Mouse (Mus musculus) CD4-positive, CD25-positive, alpha-beta regulatory T cell, adult 2 months (primary cell): ENCODE data around the gene Gm17359.

Experiments used
- DNase-seq: peaks from one replicate; pipeline ENCODE4 v3.0.0-alpha.2; 2012; ENCODE audit warnings: low read depth, low spot score

Gm17359 gene

DNA sequence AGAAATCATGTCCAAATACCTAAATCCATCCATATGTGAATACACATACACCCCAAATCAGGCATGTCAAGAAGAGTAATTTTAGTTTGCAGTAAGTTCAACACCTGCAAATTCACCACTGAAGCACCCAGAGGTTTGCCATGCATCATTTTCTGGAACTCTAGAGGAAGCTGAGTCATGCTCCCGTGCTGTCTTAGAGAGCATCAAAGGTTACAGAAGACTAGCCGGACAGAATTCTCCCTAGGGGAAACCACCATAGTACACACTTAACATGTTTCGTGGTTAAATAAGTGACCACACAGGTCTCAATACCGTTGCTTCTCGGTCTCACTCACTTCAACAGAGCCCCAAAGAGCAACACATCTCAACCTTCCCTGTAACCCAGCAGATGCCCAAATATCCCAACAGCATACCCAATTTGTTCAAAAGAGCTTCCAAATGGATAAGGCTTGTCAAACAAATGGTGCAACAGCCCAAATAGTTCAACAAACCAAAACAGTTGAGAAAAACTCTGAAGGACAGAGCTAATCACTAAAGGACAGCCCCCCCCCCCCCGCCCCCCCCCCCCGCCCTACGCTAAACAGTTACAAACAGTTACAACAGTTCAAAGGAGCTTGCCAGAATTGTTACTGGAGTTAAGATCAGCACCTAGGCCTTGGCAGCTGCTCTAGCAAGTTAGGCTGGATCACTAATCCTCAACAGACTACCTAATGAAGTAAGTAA, at the start of gene Gm17359:
Gene Gm17359, plus strand, starts transcription at position 618 of the 723 bp plus-strand sequence.
- DNase-seq: no peak

DNA sequence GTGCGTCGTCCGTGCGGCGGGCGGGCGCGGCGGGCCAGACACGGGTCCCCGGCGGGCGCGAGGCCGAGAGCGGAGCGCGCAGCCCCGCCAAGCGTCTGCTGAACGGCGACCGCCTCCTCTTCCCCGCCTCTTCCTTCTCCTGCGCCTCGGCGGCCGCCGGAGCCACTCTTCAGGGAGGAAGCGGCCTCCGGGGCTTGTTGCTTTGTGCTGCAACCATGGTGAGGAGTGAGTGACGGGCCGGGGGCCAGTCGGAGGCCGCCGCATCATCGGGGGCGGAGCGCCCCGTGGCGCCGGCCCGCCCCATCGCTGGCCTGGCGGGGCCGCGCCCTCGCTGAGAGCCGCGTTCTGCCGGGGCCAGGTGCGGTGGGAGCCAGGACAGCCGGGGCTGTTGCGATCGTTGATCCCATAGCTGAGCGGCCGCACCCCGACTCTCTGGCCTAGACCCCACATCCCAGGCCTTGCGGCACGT, 49.3 kb upstream of the Gm17359 start:
- DNase-seq: peak; percentile 95

DNA sequence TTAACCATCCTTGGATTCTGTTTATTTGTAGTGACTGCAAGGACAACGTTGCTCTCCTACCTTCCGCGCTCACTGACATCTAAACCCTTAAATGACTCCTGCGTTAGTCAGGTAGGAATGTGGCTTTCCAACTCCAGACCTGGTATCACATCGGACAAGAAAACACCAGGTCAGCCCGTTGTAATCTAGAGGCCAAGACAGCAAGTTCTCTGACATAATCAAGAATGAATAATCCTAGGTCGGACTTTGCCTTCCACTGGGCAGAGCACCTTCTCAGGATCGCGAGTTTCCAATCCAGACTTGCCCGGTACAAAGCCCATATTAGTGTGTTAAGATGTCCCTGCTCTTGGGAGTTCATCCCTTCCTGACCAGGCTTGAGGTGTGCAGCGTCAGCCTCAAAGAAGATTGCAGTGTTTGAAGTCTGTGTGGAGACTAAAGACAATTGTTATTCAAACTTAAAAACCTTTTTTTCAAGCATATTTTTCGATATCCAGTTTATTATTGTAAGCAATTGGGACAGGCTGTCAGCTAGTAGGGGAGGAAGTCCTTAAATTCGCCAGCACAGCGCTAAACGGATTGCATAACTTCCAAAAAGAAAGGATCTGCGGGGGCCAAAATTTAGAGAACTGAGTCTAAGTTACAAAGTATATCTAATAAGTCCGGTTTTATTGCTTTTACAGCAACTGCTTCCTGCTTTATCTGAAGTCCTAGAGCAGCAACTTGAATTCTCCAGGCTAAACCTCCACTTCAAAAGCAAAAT, 48.6 kb upstream of the Gm17359 start:
- no peak for DNase-seq

DNA sequence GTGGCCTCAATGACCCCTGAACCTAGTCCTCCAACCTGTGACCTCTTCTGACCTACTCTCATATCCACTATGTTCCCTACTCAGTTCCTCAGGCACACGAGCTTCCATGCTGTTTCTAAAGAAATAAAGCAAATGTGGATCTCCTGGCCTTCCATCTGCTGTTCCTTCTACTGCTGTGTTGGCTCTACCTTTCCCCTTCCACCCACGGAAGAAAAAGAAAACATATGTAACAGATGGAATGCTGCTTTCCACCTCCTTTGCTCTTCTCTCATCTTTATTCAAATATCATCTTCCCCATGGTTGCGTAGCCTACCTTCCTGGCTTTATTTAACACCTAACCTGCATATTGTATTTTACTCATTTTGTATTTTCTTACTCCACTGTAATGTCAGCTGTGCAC, 47.4 kb upstream of the Gm17359 start:
- no peak for DNase-seq

DNA sequence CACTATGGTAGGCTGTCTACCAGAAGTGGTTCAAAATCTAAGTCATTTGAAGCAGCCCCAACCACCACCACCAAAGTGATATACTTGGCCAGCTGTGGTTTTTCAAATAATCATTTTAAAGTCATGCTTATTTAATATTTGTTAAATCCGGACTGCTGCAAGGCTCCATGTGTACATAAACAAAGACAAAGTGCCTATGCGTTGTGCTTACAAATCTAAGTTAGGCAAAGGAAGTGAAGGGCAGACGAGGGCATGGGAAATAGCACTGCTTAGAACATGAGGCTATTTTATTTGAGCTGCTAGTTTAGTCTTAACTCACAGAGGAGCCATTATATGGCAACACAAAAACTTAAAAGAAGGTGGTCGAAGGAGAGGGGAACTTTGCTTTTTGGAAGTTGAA, 43.4 kb upstream of the Gm17359 start:
- no peak for DNase-seq

DNA sequence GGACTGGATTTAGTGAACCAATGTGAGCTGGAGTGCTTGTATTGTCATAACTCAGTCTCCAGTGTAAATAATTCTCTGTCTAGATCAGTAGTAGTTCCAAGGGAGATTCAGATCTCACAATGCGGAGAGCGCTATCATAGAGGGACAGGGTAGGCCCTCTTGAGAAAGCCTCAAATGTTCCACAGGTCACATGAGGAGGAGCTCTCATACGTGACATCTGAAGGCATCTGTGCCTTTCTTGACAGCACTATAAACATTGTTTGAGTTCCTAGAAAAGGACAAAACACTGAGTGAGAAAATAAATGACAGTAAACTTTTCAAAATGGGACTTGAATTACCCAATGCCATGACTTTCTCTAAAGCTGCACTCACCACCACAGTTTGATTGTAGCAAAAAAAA, 41.8 kb upstream of the Gm17359 start:
- DNase-seq: no peak

DNA sequence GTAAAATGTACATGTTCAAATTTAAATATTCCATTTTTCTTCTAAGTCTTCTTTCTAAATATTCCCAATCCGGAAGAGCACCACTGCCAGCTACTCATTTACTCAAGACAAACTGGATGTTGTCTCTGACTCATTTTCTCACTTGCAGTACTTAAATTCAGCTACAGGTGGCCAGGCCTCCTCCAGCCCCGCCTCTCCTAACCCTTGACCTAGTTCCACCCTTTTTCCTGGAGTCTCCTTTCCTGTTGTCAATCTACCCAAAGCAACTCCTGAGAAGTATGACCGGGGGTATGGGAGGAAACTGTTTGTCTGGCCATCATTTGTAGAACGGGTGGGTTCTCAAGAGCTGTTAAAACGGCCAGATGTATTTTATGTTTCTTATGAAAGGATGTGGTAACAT, 40.4 kb upstream of the Gm17359 start:
- DNase-seq: peak; percentile 11

DNA sequence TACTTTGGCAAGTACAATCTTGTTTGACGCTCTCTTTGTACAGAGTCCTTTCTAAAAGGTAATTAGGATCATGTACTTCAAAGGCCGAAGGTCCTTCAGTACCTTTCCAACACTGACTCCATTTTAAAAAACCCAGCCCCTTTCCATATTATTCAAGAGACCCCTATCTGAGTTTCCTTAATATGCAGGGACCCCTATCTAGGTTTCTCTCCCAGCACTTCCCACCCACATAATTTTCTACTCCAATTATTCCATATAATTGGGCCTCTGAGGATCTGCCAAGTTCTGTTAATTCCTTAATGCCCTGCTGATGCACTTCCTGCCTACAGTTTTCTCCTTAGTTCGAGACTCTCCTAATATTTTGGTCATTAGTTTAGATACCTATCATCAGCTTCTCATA, 39.9 kb upstream of the Gm17359 start:
- no peak for DNase-seq

DNA sequence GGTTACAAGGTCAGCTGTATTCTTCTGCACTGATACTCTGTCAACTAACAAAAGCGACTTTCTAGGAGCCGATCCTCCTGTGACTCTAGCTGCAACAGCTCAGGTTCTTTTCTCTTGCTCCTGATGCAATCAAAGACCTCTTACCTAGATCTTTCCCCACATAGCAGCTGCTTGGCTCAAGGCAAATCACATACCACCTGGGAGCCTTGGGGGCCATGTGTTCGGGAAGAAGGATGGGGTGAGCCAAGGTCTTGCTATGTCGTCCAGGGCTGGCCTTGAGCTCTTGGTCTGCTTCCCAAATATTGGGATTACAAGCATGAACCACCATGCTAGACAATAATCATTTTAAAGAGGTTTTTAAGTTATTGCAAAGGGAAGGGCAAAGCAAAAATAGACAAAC, 39.2 kb upstream of the Gm17359 start:
- no peak for DNase-seq

DNA sequence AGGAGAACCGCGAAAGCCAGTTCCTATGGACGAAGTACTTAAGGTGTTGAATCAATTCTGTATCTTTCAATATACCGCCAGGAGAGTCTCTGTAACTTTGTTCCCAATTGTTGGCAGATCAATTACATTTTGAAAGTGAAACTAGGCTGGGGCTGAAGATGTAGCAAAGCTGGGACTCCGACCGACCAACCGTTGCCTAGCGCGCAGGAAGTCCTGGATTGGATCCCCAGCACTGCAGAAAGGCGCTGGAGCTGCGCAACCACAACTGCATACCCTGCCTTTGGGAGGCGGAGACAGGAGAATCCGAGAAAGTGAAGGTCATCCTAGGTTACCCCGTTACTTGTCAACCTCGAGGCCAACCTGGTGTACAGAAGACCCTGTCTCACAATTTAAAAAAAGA, 37.1 kb upstream of the Gm17359 start:
- no peak for DNase-seq

DNA sequence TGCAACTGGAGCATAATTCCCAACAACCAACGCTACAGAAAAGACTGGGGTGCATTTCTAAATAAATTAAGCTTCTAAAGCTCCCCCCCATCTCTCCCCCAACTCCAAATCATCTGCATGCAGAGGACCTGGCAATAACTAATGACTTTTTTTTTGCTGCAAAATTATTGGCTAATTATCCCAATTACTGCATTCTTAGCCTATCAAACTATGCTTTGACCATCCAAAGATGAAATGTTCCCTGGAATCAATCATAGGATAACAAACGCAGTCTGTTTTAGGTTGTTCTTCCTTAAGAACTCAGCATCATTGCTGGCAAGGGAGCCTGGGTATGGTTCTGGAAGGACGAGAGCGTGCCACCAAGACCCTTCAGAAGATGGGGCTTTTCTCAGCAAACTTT, 27.9 kb upstream of the Gm17359 start:
- DNase-seq: no peak

DNA sequence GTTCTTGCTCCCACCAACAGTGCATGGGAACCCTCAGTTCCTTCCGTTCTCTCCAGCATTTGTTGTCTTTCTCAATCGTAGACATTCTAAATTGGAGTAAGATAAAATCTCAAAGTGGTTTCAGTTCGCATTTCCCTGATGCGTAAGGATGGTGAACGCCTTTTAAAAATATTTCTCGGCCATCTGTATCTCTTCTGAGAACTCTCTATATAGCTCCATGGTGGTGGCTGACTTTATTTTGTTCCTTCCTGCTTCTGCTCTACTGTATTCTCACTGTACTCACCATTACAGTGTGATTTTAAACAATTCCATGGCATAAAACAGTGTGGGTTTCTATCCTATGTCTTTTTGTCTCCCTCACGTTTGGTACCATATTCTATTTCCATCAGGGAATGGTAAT, 26.3 kb upstream of the Gm17359 start:
- DNase-seq: no peak

DNA sequence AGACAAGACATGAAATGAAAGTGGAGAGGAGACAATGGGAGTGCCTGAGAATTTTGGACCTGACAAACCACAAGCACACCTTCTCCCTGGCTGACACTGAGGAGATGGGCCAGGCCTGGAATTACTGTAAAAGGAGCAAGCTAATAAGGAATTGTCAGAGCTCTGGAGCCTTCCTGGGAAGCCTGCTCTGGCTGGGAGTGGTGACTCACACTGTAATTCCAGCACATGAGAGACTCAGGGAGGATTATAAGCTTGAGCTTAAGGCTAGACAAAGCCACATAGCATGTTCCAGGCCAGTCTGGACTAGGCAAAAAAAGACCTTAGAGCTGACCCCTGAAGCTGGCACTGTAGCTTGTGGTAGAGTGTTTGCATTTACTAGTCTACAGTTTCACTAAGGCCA, 24.6 kb upstream of the Gm17359 start:
- no peak for DNase-seq

DNA sequence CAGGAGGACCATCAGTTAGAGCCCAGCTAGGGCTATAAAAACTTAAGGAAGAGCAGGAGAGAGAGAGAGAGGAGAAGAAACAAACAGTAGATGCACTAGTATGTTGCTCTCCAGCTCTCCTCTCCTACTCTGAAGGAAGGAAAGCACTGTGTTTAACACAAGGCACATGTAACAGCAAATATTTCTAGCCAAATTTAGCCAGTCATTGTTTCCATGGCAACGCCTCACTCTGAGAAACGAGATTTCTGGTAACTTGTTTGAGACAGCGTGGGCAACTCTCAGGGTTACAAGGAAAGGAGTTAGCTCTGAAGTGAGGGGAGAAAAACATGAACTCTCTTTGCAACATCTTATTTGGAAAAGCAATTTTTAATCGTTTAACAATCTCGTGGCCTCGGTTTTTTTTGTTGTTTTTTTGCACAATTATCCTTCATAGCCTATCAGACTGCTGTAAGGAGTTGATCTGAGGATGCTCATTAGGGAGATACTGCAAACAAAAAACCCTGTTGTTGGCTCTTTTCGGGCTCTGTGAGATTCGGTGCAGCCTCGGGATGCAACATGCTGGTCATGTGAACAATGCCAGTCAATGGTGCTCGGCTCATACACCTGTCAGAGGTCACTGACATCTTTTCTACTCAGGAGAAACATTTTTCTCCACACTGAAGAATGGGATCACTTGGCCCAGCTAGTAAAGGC, 22.3 kb upstream of the Gm17359 start:
- DNase-seq: no peak

DNA sequence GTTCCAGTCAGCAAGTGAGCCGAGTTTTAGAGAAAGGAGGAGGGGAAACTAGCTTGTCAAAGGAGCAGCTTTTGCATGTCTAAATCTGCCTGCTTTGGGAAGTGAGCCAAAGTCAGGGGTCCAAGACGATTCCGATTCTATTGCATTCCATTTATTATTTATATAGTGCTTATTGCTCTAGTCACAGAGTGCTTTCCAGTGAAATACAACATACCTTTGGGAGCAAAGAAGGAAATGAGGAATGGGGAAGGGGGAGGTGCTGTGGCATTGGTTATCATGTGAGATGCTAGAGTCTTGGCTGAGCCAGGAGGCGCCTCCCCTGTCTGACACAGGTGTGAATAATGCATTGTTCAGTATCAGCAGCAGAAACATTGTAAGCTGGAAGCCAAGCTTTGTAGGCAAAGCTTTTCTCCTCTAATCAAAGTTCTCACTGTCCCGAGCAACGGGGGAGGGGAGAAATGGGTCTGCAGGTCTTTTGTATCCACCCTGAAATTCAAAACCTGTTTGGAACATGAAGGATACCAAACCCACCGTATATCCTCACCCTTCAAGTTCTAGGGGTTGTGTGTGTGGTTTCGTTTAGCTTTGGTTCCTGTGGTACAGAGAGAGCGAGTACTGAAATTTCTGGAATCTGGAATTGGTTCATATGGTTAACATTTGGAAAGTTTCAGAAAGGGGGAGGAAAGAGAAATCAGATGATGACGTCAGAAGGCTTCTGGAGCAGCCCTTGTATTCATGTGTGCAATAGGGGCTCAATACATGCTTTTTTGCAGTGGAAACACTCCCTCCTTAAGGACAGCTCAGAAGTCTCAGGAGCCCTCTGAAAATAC, 11.5 kb upstream of the Gm17359 start:
- no peak for DNase-seq

DNA sequence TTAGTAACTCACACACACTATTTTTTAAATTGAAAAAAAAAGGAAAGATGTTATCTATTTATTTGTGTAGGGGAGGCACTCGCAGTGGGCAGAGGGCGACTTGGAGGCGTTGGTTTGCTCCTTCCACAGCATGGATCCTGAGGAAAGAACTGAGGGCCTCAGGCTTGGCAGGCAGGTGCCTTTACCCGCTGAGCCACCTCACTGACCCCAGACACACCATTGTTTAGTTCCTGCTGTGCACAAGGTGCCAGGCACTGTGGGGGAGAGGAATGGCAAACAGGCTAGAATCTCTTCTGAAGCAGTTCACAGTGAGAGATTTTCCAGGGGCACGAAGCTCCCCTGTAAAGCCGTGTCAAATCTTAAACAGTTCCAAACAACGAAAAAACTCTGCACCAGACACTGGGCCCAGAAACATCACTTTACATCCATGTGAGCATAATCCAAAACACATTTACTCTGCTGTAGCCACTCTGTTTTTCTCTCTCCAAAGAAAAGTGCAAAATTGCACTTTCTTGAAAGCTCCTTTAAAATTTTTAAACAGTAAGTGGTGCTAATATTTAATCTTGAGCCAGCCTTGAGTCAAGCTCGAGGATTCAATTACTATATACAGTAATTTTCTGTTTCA, 6.7 kb upstream of the Gm17359 start:
- DNase-seq: no peak

DNA sequence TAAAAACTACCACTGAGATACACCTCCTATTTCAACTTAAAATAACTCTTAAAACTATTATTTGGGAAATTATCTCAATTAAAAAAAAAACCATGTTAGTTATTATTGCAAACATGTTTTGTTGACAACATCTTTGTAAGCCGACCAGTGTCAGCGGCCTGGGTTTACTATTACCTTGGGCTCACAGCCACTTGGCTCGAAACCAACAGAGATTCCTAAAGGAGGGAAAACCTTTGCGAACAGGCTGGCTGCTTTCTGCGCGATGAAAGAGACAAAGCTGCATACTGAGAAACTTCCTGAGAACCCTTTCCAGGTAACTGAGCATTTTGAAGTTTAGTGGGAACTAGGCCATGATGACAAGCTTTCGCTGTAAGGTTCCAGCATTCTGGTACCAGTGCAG, 3.4 kb upstream of the Gm17359 start:
- DNase-seq: no peak

DNA sequence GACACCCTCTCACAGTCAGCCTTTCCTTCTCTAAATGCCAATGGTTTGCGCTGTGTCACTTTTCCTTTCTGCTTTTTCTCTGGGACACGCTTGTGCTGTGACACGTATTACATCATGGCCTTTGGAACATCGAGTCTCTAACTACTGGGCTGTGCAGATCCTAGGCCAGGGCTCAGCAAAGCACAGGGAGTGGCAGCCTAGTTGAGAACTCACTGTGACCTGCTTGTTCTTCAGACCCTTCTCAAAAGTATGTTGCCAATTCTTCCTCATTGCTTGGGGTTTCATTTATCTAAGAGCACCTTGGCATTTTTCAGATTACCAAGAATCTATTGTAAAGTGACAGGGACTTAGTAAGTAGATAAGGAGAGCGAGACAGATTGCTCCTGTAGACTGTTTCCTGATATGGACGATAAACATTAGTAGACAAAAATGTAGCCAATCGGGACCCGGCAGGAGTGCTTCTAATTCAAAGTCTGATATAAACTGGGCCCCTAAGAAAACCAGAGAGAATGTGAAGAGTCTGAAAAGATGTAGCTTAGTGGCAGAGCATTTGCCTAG, 2.7 kb upstream of the Gm17359 start:
- no peak for DNase-seq

DNA sequence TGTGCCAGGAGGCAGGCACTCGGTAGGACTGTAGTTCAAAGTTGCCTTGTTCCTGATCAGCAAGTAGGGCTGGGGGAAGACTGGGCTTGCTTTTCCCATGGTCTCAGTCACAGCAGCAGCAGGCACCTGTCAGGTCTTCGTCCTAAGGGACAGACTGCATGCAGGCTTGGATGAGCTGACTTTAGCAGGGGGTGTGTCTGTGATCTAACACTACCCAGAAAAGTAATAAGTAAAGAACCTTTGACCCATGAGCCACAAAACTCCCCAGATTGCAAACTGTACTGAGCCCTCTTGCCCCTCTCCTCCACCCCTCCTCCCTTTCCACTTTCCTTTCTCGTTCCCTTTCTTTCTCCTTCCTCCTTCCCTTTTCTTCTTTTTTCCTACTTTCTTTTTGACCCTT, 4.3 kb downstream of the Gm17359 start:
- no peak for DNase-seq

DNA sequence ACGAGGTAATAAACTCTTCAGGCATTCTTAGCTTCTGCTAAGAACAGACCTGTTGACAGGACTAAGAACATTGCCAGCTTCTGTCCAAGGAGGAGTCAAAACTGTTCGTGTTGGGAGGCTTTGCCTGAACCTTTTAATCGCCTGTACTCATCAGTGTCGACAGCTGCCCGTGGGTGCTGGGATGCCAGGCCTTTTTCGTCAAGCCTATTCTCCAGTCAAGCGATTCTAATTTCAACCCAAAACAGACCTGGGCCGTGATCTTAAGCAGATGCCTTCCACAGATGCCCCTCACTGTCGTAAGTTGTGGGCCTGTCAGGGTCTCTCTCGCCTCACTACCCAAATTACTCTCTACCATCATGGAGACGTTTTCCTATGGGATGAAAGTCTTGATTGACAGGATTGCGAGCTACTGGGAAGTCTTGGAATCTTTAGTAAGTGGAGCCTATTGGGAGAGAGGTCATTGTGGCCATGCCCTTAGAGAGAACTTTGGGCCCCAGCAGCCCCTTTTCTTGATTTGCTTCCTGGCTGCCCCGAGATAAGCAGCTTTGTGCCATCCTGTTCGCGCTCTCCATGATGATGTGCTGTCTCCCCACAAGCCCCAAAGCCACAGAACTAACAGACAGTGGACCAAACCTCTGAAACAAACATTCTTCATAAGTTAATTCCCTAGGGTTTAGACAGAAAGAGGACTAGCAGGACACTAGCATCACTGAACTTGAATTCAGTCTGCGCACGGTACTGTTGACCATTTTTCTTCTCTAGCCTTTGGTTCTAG, 6.7 kb downstream of the Gm17359 start:
- DNase-seq: no peak
